Mouse (Mus musculus) erythroblast, embryonic 14.5 days (primary cell): ENCODE data around the gene 9430097D07Rik. TPM values are rescaled to one million over a fixed set of nuclear protein-coding genes. Genes with fewer than 3 reads are reported as not detected.

Source experiments
- H3K27me3 ChIP-seq: 2 replicates; pipeline ENCODE4 v1.6.1; 2012; ENCODE audit warnings: inconsistent platforms; ENCODE audit not compliant: control insufficient read depth
- H3K36me3 ChIP-seq: 2 replicates; pipeline ENCODE4 v1.6.1; 2012; ENCODE audit warnings: mild to moderate bottlenecking, inconsistent platforms; ENCODE audit not compliant: control insufficient read depth
- H3K4me1 ChIP-seq: 2 replicates; pipeline ENCODE4 v1.6.1; 2012; ENCODE audit warnings: inconsistent platforms; ENCODE audit not compliant: control insufficient read depth
- H3K4me3 ChIP-seq: replicated peaks from 2 replicates; pipeline ENCODE3; 2012; ENCODE audit warnings: moderate library complexity, mild to moderate bottlenecking, inconsistent platforms
- H3K9me3 ChIP-seq: 2 replicates; pipeline ENCODE4 v1.6.1; 2012; ENCODE audit warnings: low read length, inconsistent platforms, mixed read lengths; ENCODE audit not compliant: control insufficient read depth
- GATA1 ChIP-seq: IDR thresholded peaks from 2 replicates; pipeline ENCODE4 v1.6.1; 2012; ENCODE audit warnings: low read length, inconsistent platforms, mixed read lengths
- TAL1 ChIP-seq: IDR thresholded peaks from 3 replicates; pipeline ENCODE4 v1.6.1; 2012; ENCODE audit warnings: low read length, inconsistent platforms, mixed read lengths
- polyA plus RNA-seq: library from polyadenylated mRNA; stranded (reverse); fragments of >175 nt; gene quantifications from 2 replicates; pipeline ENCODE4 v1.2.3, GENCODE M21; 2012

9430097D07Rik gene
- polyA plus RNA-seq, 1 experiment = not detected

GRCm38 (mm10) chr2:32551236-32551635 is 24.2 kb downstream of the 9430097D07Rik start:
- Histone ChIP-seq H3K4me1 (peaks cover 2% of the 10 kb centered on the region; the same call in 1 of the 2 replicates), H3K36me3 (no peaks in the 10 kb centered on the region), H3K4me3 (no peak overlapping the region), H3K27me3 (no peaks in the 10 kb centered on the region), H3K9me3 (no peaks in the 10 kb centered on the region)
- TF ChIP-seq TAL1 (no peak), GATA1 (no peak)

GRCm38 (mm10) chr2:32549764-32550163 is 25.7 kb downstream of the 9430097D07Rik start:
- H3K4me1 ChIP-seq = peaks cover 2% of the 10 kb centered on the region; the same call in 1 of the 2 replicates
- no peak for TF ChIP-seq GATA1
- TF ChIP-seq TAL1 = no peak
- H3K36me3 ChIP-seq = no peaks in the 10 kb centered on the region
- H3K4me3 ChIP-seq = no peak overlapping the region
- no peaks in the 10 kb centered on the region for H3K9me3 ChIP-seq
- no peaks in the 10 kb centered on the region for H3K27me3 ChIP-seq

- H3K27me3 ChIP-seq = no peaks in the 10 kb centered on the region
- no peaks in the 10 kb centered on the region for H3K36me3 ChIP-seq
- TF ChIP-seq TAL1 (no peak), GATA1 (no peak)
- no peak overlapping the region for H3K4me3 ChIP-seq
- H3K9me3 ChIP-seq = no peaks in the 10 kb centered on the region
- H3K4me1 ChIP-seq = peaks cover 2% of the 10 kb centered on the region; the same call in 1 of the 2 replicates
Measured at GRCm38 (mm10) chr2:32549171-32549570, 26.3 kb downstream of the 9430097D07Rik start.

- no peaks in the 10 kb centered on the region for H3K36me3 ChIP-seq
- no peaks in the 10 kb centered on the region for H3K27me3 ChIP-seq
- no peak overlapping the region for H3K4me3 ChIP-seq
- no peak for TF ChIP-seq GATA1
- no peak for TF ChIP-seq TAL1
- H3K4me1 ChIP-seq = no peaks in the 10 kb centered on the region
- no peaks in the 10 kb centered on the region for H3K9me3 ChIP-seq
Measured at GRCm38 (mm10) chr2:32547964-32548739, 27.3 kb downstream of the 9430097D07Rik start.

- Histone ChIP-seq H3K4me3 (no peak overlapping the region), H3K9me3 (no peaks in the 10 kb centered on the region), H3K36me3 (no peaks in the 10 kb centered on the region), H3K27me3 (no peaks in the 10 kb centered on the region), H3K4me1 (no peaks in the 10 kb centered on the region)
- TF ChIP-seq TAL1 (no peak), GATA1 (no peak)
Measured at GRCm38 (mm10) chr2:32547380-32547779, 28.1 kb downstream of the 9430097D07Rik start.

- no peaks in the 10 kb centered on the region for H3K36me3 ChIP-seq
- H3K4me1 ChIP-seq = no peaks in the 10 kb centered on the region
- TF ChIP-seq GATA1 = no peak
- no peak for TF ChIP-seq TAL1
- H3K4me3 ChIP-seq = no peak overlapping the region
- H3K27me3 ChIP-seq = no peaks in the 10 kb centered on the region
- no peaks in the 10 kb centered on the region for H3K9me3 ChIP-seq
Measured at GRCm38 (mm10) chr2:32546951-32547350, 28.5 kb downstream of the 9430097D07Rik start.

- no peak overlapping the region for H3K4me3 ChIP-seq
- H3K36me3 ChIP-seq = no peaks in the 10 kb centered on the region
- H3K27me3 ChIP-seq = peaks cover 17% of the 10 kb centered on the region
- TF ChIP-seq GATA1 (no peak), TAL1 (no peak)
- H3K9me3 ChIP-seq = no peaks in the 10 kb centered on the region
- H3K4me1 ChIP-seq = no peaks in the 10 kb centered on the region
Measured at GRCm38 (mm10) chr2:32543031-32543449, 32.4 kb downstream of the 9430097D07Rik start.

GRCm38 (mm10) chr2:32541986-32542573 is 33.4 kb downstream of the 9430097D07Rik start:
- TF ChIP-seq TAL1 (no peak), GATA1 (no peak)
- no peaks in the 10 kb centered on the region; the same call in 1 of the 2 replicates for H3K9me3 ChIP-seq
- no peak overlapping the region for H3K4me3 ChIP-seq
- no peaks in the 10 kb centered on the region for H3K36me3 ChIP-seq
- H3K27me3 ChIP-seq = peaks cover 26% of the 10 kb centered on the region
- no peaks in the 10 kb centered on the region for H3K4me1 ChIP-seq

GRCm38 (mm10) chr2:32541333-32541908 is 34.1 kb downstream of the 9430097D07Rik start:
- Histone ChIP-seq H3K9me3 (no peaks in the 10 kb centered on the region; the same call in 1 of the 2 replicates), H3K27me3 (peaks cover 33% of the 10 kb centered on the region), H3K4me1 (no peaks in the 10 kb centered on the region), H3K4me3 (no peak overlapping the region), H3K36me3 (no peaks in the 10 kb centered on the region)
- TF ChIP-seq TAL1 (no peak), GATA1 (no peak)
